Mouse (Mus musculus) embryonic facial prominence, embryonic 12.5 days (tissue): Measurements from ENCODE around the gene Ptprn2. TPM values are rescaled to one million over a fixed set of nuclear protein-coding genes. Genes with fewer than 3 reads are reported as not detected.

Source experiments
- ATAC-seq: fragments of 200-750 bp; cut with Nextera tagmentation; 2 replicates; pipeline ENCODE4 v1.8.0; 2017; ENCODE audit not compliant: insufficient number of reproducible peaks, insufficient read depth, low FRiP score, low TSS enrichment
- H3K27ac ChIP-seq: fragments of 300-500 bp; sonication (generic); 2 replicates; pipeline ENCODE4 v1.5.1; 2016; ENCODE audit warnings: mild to moderate bottlenecking
- H3K27me3 ChIP-seq: fragments of 300-500 bp; sonication (generic); 2 replicates; pipeline ENCODE4 v1.6.1; 2016; ENCODE audit warnings: mild to moderate bottlenecking, moderate library complexity
- H3K36me3 ChIP-seq: fragments of 300-500 bp; sonication (generic); 2 replicates; pipeline ENCODE4 v1.6.1; 2016; ENCODE audit warnings: mild to moderate bottlenecking
- H3K4me1 ChIP-seq: fragments of 300-500 bp; sonication (generic); 2 replicates; pipeline ENCODE4 v1.6.1; 2016
- H3K4me2 ChIP-seq: fragments of 300-500 bp; sonication (generic); replicated peaks from 2 replicates; pipeline ENCODE4 v1.6.1; 2016; ENCODE audit warnings: mild to moderate bottlenecking, moderate library complexity
- H3K4me3 ChIP-seq: fragments of 300-500 bp; sonication (generic); 2 replicates; pipeline ENCODE4 v1.5.1; 2016; ENCODE audit warnings: mild to moderate bottlenecking
- H3K9ac ChIP-seq: fragments of 300-500 bp; sonication (generic); 2 replicates; pipeline ENCODE4 v1.6.1; 2016; ENCODE audit warnings: mild to moderate bottlenecking, moderate library complexity
- H3K9me3 ChIP-seq: fragments of 300-500 bp; sonication (generic); 2 replicates; pipeline ENCODE4 v1.6.1; 2016; ENCODE audit warnings: mild to moderate bottlenecking, moderate library complexity
- WGBS: fragments of 180-500 bp; shearing (Covaris S2); methylation state at CpG from one replicate; pipeline ENCODE4 v1.1.7; 2016; 5-methylcytosine and 5-hydroxymethylcytosine counted together
- polyA plus RNA-seq: library from polyadenylated mRNA; unstranded; fragments of >200 nt; fragmentation: Nextera tagmentation; extraction: Ambion mirVana; gene quantifications from 2 replicates; pipeline ENCODE4 v1.2.1, GENCODE M21; 2016

The Ptprn2 gene
- polyA plus RNA-seq, 1 experiment from 2014 or later: 0.90 TPM

DNA sequence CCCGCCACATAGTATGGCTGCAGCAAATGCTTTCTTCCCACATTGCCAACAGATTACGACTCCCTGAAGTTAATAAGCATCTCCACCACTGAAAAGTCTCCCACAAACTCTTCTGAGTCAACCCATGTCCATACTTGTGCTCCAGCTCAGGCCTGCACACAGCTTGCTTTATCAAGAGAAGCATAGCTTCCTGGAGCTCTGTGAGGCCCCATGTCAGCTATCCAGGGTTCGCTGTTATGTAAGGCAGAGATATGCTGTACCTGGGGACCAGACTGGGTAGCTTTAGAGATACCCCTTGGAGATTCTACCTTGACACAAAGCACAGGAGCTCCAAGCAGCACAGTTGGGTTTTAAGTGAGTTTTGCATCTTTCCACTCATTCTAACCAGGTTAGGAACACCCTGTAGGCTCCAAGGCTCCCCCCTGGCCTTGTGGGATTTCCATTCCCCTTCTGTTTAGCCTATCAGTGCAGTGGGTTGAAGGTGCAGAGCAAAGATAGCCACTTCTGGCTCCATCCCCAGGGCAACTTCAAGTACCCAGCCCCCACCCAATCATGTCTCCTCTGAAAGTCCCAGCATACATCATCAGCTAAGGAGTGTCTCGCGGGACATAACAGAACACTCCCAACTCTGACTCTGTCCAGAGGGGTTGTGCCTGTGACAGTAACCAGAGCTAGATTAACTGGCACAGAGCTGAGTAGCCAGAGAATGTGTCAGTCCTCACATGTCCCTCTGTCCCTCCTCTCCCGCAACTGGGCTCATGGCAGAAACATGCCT lies 572.9 kb downstream of the Ptprn2 start:
- H3K9ac ChIP-seq: no peak overlapping the region
- no peaks in the 10 kb centered on the region for H3K27me3 ChIP-seq
- H3K4me2 ChIP-seq: no peak overlapping the region
- peaks cover 3% of the 10 kb centered on the region; the same call in 1 of the 2 replicates for H3K4me1 ChIP-seq
- no peaks in the 10 kb centered on the region for H3K9me3 ChIP-seq
- no peak overlapping the region for H3K27ac ChIP-seq
- no peak overlapping the region for H3K4me3 ChIP-seq
- WGBS: 85% methylated on average over 6 of the region's 6 CpGs
- no peak for ATAC-seq
- no peaks in the 10 kb centered on the region for H3K36me3 ChIP-seq

DNA sequence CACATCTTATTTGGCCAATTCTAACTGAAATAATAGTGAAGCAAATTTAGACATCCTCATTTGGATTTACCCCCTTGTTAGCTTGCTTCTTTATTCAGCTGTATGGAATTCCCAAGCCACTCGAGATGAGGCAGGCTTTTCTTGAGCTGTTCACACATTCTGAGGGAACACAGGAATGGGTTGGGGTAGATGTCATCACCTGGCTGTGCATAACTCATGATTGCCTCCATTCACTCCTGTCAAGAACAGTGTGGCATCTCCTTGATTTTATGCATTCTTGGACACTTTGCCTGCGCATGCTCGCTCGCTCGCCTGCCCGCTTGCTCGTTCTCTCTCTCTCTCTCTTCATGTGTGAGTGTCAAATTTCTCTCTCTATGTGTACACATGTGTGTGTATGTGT lies 573.5 kb downstream of the Ptprn2 start:
- WGBS: 78% methylated on average over 7 of the region's 7 CpGs
- H3K27ac ChIP-seq: no peak overlapping the region

DNA sequence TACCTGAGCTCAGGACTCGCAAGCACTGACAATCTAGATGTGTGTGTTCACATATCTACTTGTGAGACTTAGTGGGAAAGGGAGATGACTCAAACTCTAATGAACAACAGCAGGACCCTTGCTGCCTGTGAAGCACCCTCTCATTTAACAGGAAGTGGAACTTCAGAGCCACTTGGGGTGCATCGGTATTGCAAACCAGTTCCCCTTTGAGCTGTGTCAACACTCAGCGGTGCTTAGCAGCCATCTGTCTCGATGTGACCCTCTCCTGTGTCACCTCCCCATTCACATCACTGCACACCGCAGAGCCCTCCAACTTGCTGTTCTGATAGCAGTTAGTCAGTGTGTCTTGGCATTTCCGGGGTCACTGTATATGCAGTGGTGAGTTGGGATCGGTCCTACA lies 592.1 kb downstream of the Ptprn2 start:
- Histone ChIP-seq H3K4me3 (no peak overlapping the region), H3K4me2 (no peak overlapping the region), H3K4me1 (no peaks in the 10 kb centered on the region), H3K27me3 (no peaks in the 10 kb centered on the region), H3K9me3 (no peaks in the 10 kb centered on the region), H3K9ac (no peak overlapping the region), H3K36me3 (no peaks in the 10 kb centered on the region), H3K27ac (no peak overlapping the region)
- ATAC-seq: no peak
- WGBS: 75% methylated on average over 7 of the region's 7 CpGs

More for the DNA sequence above, 573.5 kb downstream of the Ptprn2 start:
- Histone ChIP-seq H3K4me1 (peaks cover 3% of the 10 kb centered on the region; the same call in 1 of the 2 replicates), H3K4me3 (no peak overlapping the region), H3K9me3 (no peaks in the 10 kb centered on the region), H3K36me3 (no peaks in the 10 kb centered on the region), H3K4me2 (no peak overlapping the region), H3K27me3 (no peaks in the 10 kb centered on the region), H3K9ac (no peak overlapping the region)
- no peak for ATAC-seq

DNA sequence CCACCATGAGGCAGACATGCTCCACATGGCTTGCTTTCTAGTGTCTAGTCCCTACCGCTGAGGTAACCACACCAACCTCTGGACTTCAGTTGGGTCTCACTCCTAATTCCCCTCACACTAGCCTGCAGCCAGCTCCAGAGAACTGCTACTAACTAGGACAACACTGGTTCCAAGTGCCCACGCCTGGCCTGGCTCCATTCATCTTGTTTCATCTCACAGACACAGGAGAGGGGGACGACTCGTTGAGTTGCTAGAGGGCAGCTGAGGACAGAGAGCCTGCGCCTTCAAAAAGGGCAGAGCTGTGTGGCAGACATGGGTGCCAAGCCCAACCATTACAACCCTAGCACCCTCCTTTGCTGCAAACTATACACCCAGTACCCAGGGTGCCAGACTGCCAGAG lies 593.4 kb downstream of the Ptprn2 start:
- H3K4me2 ChIP-seq: no peak overlapping the region
- ATAC-seq: no peak
- no peak overlapping the region for H3K4me3 ChIP-seq
- no peaks in the 10 kb centered on the region for H3K27me3 ChIP-seq
- 85% methylated on average over 5 of the region's 5 CpGs for WGBS
- no peaks in the 10 kb centered on the region for H3K4me1 ChIP-seq
- no peaks in the 10 kb centered on the region for H3K36me3 ChIP-seq
- no peak overlapping the region for H3K9ac ChIP-seq
- no peak overlapping the region for H3K27ac ChIP-seq
- no peaks in the 10 kb centered on the region for H3K9me3 ChIP-seq

DNA sequence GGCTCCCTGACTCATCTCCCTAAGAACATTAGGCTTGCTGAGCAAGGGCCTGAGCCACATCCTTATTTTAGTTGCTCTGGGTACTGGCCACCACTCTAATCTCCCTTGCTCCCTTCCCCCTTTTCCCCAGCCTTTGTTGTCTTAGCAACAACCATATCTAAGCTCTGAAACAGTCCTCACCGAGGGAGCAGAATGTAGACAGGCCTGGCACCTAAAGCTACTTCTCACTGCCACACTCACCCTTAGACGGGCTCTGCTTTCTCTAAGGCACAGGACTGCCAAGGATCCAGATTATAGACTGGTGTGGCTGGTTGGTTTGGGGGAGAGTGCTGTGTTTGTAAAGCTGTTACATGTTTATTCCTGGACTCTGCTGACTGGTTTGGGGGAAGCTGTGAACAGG lies 594.2 kb downstream of the Ptprn2 start:
- Histone ChIP-seq H3K36me3 (no peaks in the 10 kb centered on the region), H3K9me3 (no peaks in the 10 kb centered on the region), H3K4me3 (no peak overlapping the region), H3K27ac (no peak overlapping the region), H3K4me1 (no peaks in the 10 kb centered on the region), H3K27me3 (no peaks in the 10 kb centered on the region), H3K9ac (no peak overlapping the region), H3K4me2 (no peak overlapping the region)
- no peak for ATAC-seq
- 57% methylated on average over 2 of the region's 2 CpGs for WGBS

DNA sequence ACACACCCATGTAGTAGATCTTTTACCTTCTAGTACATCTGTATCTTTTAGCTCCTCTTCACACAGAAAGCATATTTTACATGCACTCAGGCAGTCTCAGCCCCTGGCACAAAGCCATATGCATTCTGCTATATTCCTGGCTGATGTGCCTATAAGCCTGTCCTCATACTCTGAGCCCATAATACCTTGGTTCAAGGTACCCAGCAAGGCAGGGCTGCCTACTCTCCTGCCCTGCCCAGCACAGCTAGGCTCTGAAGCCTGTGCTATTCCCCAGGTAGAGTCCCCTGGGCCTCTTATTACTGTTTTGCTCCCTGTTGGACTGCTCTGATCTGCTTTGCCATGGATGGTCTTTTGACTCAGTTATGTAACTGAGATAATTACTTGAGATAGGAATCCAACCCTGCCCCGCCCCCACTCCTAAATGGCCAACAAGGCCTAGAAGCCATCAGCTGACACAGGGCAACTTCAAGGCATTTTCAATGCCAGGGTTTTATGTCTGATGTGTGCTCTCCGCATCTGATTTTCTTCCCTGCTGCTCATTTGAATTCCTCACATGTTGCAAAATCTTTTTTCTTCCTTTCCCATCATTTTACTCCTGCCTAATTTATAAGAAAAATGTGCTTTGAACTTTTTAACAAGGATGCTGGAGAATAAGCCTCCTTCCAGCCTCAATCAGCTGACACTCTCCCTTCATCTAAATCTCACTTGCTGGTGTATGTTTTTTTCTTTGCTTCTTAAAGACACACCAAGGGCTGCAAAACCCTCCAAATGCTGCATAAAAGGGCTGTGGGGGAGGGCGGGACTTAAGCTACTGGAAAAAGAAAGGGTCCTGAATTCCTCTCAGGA lies 598.6 kb downstream of the Ptprn2 start:
- Histone ChIP-seq H3K4me1 (no peaks in the 10 kb centered on the region), H3K27ac (no peak overlapping the region), H3K4me2 (no peak overlapping the region), H3K36me3 (no peaks in the 10 kb centered on the region), H3K27me3 (no peaks in the 10 kb centered on the region), H3K4me3 (no peak overlapping the region), H3K9me3 (no peaks in the 10 kb centered on the region), H3K9ac (no peak overlapping the region)
- ATAC-seq: 0 out of 2 replicates have a peak, but pooled peaks have one; percentile 28
- WGBS: 75% methylated on average over 3 of the region's 3 CpGs

DNA sequence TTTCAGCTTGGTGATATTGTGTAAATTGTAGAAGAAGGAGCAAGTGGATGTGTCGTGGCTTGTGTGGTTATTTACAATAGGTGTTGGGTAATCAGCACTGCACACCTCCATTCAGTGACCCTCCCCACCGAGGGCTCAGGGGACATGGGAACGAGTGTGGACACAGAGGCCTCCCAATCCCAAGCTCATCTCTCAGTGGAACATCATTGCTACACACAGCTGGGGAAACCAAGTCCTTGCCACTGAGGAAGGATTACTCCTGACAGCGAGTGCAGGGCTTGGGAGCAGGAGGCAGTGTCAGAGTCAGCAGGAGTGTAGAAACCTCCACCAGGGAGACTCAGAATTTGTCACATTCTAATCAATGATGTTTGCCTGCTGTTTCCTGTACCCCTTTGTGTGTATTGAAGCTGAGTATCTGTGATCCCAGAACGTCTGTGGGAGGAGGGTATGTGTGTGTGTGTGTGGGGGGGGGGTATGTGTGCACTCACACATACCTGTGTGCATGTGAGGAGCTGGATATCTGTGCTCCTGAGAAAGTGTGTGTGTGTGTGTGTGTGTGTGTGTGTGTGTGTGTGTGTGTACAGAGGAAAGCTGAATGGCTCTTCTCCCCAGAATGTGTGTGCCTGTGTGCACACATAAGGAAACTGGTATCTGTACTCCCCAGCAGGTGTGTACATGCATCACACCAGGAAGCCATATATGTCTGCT lies 599.3 kb downstream of the Ptprn2 start:
- H3K27ac ChIP-seq: no peak overlapping the region
- H3K4me2 ChIP-seq: no peak overlapping the region
- no peaks in the 10 kb centered on the region for H3K9me3 ChIP-seq
- no peak overlapping the region for H3K4me3 ChIP-seq
- WGBS: 48% methylated on average over 5 of the region's 5 CpGs
- no peak for ATAC-seq
- H3K27me3 ChIP-seq: no peaks in the 10 kb centered on the region
- no peaks in the 10 kb centered on the region for H3K36me3 ChIP-seq
- no peaks in the 10 kb centered on the region for H3K4me1 ChIP-seq
- H3K9ac ChIP-seq: no peak overlapping the region

DNA sequence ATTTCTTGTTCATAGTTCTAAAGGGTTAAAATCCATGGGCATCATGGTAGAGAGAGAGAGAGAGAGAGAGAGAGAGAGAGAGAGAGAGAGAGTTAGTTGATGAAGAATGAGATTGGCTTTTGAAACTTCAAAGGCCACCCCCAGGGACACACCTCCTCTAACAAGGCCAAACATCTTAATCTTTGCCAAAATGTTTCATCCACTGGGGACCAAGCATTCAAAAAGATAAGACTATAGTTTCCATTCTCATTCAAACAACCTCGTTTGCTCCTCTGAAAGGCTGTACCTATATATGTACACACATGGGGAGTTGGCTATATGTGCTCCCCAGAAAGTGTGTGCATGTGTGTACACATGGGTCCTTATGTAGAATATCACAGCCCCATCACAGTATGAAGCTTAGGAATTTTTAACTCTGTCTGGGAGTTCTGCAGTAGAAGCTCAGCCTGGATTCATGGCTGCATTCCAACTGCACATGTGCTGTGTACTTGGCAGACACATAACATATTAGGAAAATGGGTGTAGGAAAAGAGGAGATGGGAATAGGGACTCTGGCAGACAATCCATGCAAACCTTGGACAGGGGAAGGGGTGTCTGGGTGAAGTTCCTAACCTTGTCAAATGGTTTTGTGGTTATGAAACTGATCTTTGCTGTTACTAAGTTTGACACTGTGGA lies 600.3 kb downstream of the Ptprn2 start:
- ATAC-seq: no peak
- Histone ChIP-seq H3K4me3 (no peak overlapping the region), H3K4me1 (no peaks in the 10 kb centered on the region), H3K36me3 (no peaks in the 10 kb centered on the region), H3K4me2 (no peak overlapping the region), H3K27ac (no peak overlapping the region), H3K9me3 (no peaks in the 10 kb centered on the region), H3K27me3 (no peaks in the 10 kb centered on the region), H3K9ac (no peak overlapping the region)
- 67% methylated on average over 1 of the region's 1 CpGs for WGBS

DNA sequence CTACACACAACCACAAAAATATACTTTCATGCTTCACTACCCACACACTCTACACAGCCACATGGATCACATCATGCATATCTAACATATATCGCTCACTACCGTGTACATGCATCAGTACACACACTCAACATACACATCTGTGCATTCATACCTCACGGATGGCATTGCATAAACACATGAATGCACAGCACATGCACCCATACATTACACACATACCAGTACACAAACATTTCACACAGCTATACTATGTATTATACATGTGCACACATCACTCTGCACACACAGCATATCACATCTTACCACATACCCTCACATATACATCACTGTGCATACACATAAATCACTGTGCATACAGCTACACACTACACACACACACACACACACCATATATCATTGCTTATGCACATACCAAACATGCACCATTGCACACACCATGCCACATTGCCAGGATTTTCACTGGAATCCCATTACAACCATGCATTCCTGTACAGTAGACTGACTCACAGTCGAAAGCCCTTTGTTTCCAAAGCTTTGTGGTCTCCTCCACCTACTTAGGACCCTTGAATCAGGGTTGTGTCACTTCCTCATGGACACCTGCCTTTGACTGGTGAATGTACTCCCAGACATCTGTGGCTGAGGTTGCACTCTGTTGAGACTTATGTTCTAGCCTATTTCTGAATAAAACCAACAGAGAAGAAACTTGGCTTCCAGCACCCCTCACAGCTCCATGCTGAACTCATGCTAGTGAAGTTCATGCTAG lies 607.0 kb downstream of the Ptprn2 start:
- no peaks in the 10 kb centered on the region for H3K36me3 ChIP-seq
- no peaks in the 10 kb centered on the region for H3K9me3 ChIP-seq
- no peak overlapping the region for H3K4me2 ChIP-seq
- H3K9ac ChIP-seq: no peak overlapping the region
- H3K4me1 ChIP-seq: no peaks in the 10 kb centered on the region
- no peak overlapping the region for H3K27ac ChIP-seq
- 91% methylated on average over 4 of the region's 4 CpGs for WGBS
- no peak overlapping the region for H3K4me3 ChIP-seq
- no peak for ATAC-seq
- H3K27me3 ChIP-seq: no peaks in the 10 kb centered on the region

DNA sequence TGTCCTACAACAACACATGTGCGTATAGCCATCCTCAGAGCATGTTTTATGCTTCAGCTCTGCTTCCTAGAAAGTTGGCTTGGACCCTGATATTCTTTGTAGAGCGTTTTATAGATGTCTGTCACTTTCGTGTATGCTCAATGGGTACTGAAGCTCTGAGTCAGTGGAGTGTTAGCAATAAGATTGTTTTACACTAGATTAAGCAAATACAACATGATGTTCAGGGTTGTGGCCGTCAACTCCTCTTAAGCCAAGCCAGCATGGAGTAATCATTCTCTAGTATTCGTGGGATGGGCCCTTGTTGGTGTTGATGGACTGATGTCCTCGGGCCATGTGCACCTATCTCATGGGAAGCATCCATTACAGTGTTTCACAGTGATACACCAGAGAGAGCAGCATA lies 610.4 kb downstream of the Ptprn2 start:
- no peak overlapping the region for H3K4me3 ChIP-seq

DNA sequence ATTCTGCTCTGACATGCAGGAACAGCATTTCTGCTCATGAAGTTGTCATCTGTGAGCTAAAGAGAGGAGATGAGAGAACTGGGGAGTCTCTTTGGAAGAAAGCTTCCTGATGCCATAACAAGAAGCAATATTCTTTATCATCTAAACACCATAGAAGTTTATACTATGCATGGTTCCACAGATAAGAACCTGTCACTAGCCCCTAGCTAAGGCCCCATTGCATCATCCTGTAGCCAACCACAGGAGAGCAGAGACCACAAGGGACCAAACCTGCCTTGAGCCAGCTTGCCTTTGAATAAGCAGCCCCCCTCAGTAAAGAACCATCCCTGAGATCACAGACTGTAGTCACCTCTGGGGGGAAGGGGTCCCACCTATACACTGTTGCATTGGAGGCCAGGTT lies 612.8 kb downstream of the Ptprn2 start:
- H3K4me1 ChIP-seq: no peaks in the 10 kb centered on the region
- no peak overlapping the region for H3K9ac ChIP-seq
- H3K27me3 ChIP-seq: no peaks in the 10 kb centered on the region
- H3K4me3 ChIP-seq: no peak overlapping the region
- H3K9me3 ChIP-seq: no peaks in the 10 kb centered on the region
- no peak overlapping the region for H3K4me2 ChIP-seq
- no peak overlapping the region for H3K27ac ChIP-seq
- H3K36me3 ChIP-seq: no peaks in the 10 kb centered on the region
- no peak for ATAC-seq

More for the DNA sequence above, 610.4 kb downstream of the Ptprn2 start:
- H3K4me1 ChIP-seq: no peaks in the 10 kb centered on the region
- ATAC-seq: no peak
- no peaks in the 10 kb centered on the region for H3K9me3 ChIP-seq
- H3K27me3 ChIP-seq: no peaks in the 10 kb centered on the region
- no peak overlapping the region for H3K4me2 ChIP-seq
- no peak overlapping the region for H3K9ac ChIP-seq
- H3K36me3 ChIP-seq: no peaks in the 10 kb centered on the region
- 85% methylated on average over 6 of the region's 6 CpGs for WGBS
- H3K27ac ChIP-seq: no peak overlapping the region
